Mouse (Mus musculus): ENCODE data around the gene Lrig2.

Gene Lrig2

GRCm38 (mm10) chr3:104383681-104384341 is 127.9 kb downstream of the Lrig2 start:
- no peak for ATAC-seq (ENCODE audit: insufficient number of reproducible peaks, low FRiP score, low TSS enrichment)

- no peak for ATAC-seq (ENCODE audit: insufficient number of reproducible peaks, low FRiP score, low TSS enrichment)
Observed at GRCm38 (mm10) chr3:104378228-104378627, 133.5 kb downstream of the Lrig2 start.

GRCm38 (mm10) chr3:104373907-104374306 is 137.8 kb downstream of the Lrig2 start:
- no peak for ATAC-seq (ENCODE audit: insufficient number of reproducible peaks, low FRiP score, low TSS enrichment)

- no peak for ATAC-seq (ENCODE audit: insufficient number of reproducible peaks, low FRiP score, low TSS enrichment)
Observed at GRCm38 (mm10) chr3:104372374-104372773, 139.3 kb downstream of the Lrig2 start.

- ATAC-seq (ENCODE audit: insufficient number of reproducible peaks, low FRiP score, low TSS enrichment), result no peak
Observed at GRCm38 (mm10) chr3:104367912-104368311, 143.8 kb downstream of the Lrig2 start.

- ATAC-seq (ENCODE audit: insufficient number of reproducible peaks, low FRiP score, low TSS enrichment), result no peak
Observed at GRCm38 (mm10) chr3:104361814-104362213, 149.9 kb downstream of the Lrig2 start.

- ATAC-seq (ENCODE audit: insufficient number of reproducible peaks, low FRiP score, low TSS enrichment), result no peak
Observed at GRCm38 (mm10) chr3:104360325-104360724, 151.4 kb downstream of the Lrig2 start.

- ATAC-seq (ENCODE audit: insufficient number of reproducible peaks, low FRiP score, low TSS enrichment), result no peak
Observed at GRCm38 (mm10) chr3:104359225-104360135, 152.2 kb downstream of the Lrig2 start.

- ATAC-seq (ENCODE audit: insufficient number of reproducible peaks, low FRiP score, low TSS enrichment), result no peak
Observed at GRCm38 (mm10) chr3:104358747-104359146, 153.0 kb downstream of the Lrig2 start.

- peak; percentile 94 for ATAC-seq (ENCODE audit: insufficient number of reproducible peaks, low FRiP score, low TSS enrichment)
Observed at GRCm38 (mm10) chr3:104356106-104356505, 155.6 kb downstream of the Lrig2 start.

- ATAC-seq (ENCODE audit: insufficient number of reproducible peaks, low FRiP score, low TSS enrichment), result no peak
Observed at GRCm38 (mm10) chr3:104353884-104354283, 157.8 kb downstream of the Lrig2 start.

- ATAC-seq (ENCODE audit: insufficient number of reproducible peaks, low FRiP score, low TSS enrichment), result no peak
Observed at GRCm38 (mm10) chr3:104352358-104353060, 159.2 kb downstream of the Lrig2 start.

GRCm38 (mm10) chr3:104350253-104350945 is 161.3 kb downstream of the Lrig2 start:
- ATAC-seq (ENCODE audit: insufficient number of reproducible peaks, low FRiP score, low TSS enrichment), result no peak

- ATAC-seq (ENCODE audit: insufficient number of reproducible peaks, low FRiP score, low TSS enrichment), result no peak
Observed at GRCm38 (mm10) chr3:104349847-104350228, 161.9 kb downstream of the Lrig2 start.

GRCm38 (mm10) chr3:104349203-104349846 is 162.4 kb downstream of the Lrig2 start:
- ATAC-seq (ENCODE audit: insufficient number of reproducible peaks, low FRiP score, low TSS enrichment), result no peak
